Mouse (Mus musculus): ENCODE measurements around the gene Cacna2d1.

DNA sequence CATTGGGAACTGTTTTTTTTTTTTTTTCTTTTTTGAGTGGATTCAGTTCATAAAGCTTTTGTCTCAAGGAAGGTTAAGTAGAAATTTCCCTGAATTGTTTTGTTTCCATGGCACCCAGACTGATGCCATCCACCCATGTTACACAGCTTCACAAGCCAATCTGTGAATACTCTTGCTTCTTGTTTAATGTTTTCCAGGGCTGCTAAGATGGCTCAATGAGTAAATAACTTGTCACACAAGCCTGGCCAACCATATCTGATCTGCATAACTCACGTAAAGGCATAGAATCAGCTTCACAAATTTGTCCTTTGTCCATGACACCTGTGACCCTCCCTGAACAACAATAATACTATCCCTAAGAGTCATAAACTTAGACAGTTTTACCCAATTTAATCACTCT lies 99.1 kb downstream of the Cacna2d1 start:
- no peak for TF ChIP-seq FLI1 (IDR thresholded peaks at IDR 0.05; ENCODE audit: low read length)
- TF ChIP-seq GATA1 (IDR thresholded peaks at IDR 0.05; ENCODE audit: borderline replicate concordance, low read length): no peak

Data from megakaryocyte, embryonic 14.5 days (primary cell).